Mouse (Mus musculus) heart, embryonic 16.5 days (tissue): ENCODE results near the gene Oaz1. TPM values are rescaled to one million over a fixed set of nuclear protein-coding genes. Genes with fewer than 3 reads are reported as not detected.

Experiments
- ATAC-seq: fragments of 200-750 bp; cut with Nextera tagmentation; replicated peaks from 2 replicates; pipeline ENCODE4 v1.8.0; 2017; ENCODE audit warnings: moderate number of reproducible peaks; ENCODE audit not compliant: insufficient read depth, low FRiP score; ENCODE audit errors: extremely low read depth
- H3K27ac ChIP-seq: fragments of 300-500 bp; sonication (generic); 2 replicates; pipeline ENCODE4 v1.5.1; 2014; ENCODE audit warnings: mild to moderate bottlenecking, low read length, control low read depth, moderate library complexity
- H3K27me3 ChIP-seq: fragments of 300-500 bp; sonication (generic); 2 replicates; pipeline ENCODE4 v1.6.1; 2014; ENCODE audit warnings: low read length, mixed read lengths; ENCODE audit not compliant: control insufficient read depth, insufficient read depth
- H3K36me3 ChIP-seq: fragments of 300-500 bp; sonication (generic); 2 replicates; pipeline ENCODE4 v1.6.1; 2014; ENCODE audit not compliant: control insufficient read depth, insufficient read depth
- H3K4me1 ChIP-seq: fragments of 300-500 bp; sonication (generic); 2 replicates; pipeline ENCODE4 v1.6.1; 2014; ENCODE audit warnings: low read length, mixed read lengths; ENCODE audit not compliant: control insufficient read depth, insufficient read depth
- H3K4me2 ChIP-seq: fragments of 300-500 bp; sonication (generic); 2 replicates; pipeline ENCODE4 v1.6.1; 2014; ENCODE audit warnings: low read depth, mild to moderate bottlenecking, control low read depth, low read length
- H3K4me3 ChIP-seq: fragments of 300-500 bp; sonication (generic); 2 replicates; pipeline ENCODE4 v1.5.1; 2014; ENCODE audit warnings: mild to moderate bottlenecking, control low read depth, low read length
- H3K9ac ChIP-seq: fragments of 300-500 bp; sonication (generic); 2 replicates; pipeline ENCODE4 v1.6.1; 2014; ENCODE audit warnings: low read length, control low read depth
- H3K9me3 ChIP-seq: fragments of 300-500 bp; sonication (generic); replicated peaks from 2 replicates; pipeline ENCODE4 v1.6.1; 2016; ENCODE audit warnings: low read length; ENCODE audit not compliant: control insufficient read depth
- WGBS: fragments of 180-500 bp; shearing (Covaris S2); extraction: QIAGEN DNeasy Blood & Tissue Kit; methylation state at CpG from one replicate; pipeline ENCODE4 v1.1.7; 2014; 5-methylcytosine and 5-hydroxymethylcytosine counted together
- polyA plus RNA-seq: library from polyadenylated mRNA; unstranded; fragments of >200 nt; fragmentation: Nextera tagmentation; extraction: Ambion mirVana; gene quantifications from 2 replicates; pipeline ENCODE4 v1.2.1, GENCODE M21; 2015

The Oaz1 gene
- polyA plus RNA-seq, 1 experiment from 2014 or later = 2,111 TPM

DNA sequence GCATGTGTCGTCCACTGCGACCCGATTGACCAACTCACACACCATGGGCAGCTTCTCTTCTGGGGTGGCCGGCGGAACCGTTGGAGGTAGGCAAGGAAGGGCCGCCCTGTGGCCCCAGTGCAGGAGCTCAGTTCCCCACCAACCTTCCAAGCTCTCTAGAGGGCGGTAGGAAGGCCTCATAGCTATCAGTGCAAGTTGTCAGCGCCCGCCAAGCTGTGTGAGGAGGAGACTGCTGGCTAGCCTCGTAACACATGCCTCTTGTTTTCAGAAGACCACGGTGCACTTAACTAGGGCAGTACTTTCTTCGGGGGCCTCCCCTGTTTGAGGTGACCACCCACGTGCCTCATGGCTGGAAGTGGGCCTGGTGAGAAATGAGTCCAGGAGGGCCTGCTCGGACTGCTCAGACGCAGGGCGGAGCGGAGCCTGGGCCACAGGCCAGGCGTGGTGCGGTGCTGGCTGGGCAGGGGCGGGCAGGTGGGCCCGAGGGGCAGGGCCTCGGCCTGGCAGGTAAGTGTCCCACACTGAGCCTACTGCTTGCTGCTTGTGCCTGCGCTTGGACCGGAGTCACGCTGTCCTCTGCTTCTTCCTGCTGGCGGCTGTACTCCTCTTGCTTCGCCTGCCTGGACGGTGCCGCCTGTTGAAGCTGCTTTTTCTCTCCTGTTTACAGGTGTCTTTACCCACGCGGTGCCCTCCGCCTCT, 34.8 kb upstream of the Oaz1 start:
- WGBS = 51% methylated on average over 33 of the region's 33 CpGs
- peak overlapping the region; percentile 29 for H3K4me2 ChIP-seq
- peak overlapping the region; percentile 80 for H3K27ac ChIP-seq
- ATAC-seq = peak; percentile 61
- peaks cover 71% of the 10 kb centered on the region for H3K36me3 ChIP-seq
- H3K9me3 ChIP-seq = no peaks in the 10 kb centered on the region
- no peak overlapping the region for H3K4me3 ChIP-seq
- peaks cover 22% of the 10 kb centered on the region for H3K4me1 ChIP-seq
- peak overlapping the region; percentile 17; the same call in 1 of the 2 replicates for H3K9ac ChIP-seq
- H3K27me3 ChIP-seq = no peaks in the 10 kb centered on the region

DNA sequence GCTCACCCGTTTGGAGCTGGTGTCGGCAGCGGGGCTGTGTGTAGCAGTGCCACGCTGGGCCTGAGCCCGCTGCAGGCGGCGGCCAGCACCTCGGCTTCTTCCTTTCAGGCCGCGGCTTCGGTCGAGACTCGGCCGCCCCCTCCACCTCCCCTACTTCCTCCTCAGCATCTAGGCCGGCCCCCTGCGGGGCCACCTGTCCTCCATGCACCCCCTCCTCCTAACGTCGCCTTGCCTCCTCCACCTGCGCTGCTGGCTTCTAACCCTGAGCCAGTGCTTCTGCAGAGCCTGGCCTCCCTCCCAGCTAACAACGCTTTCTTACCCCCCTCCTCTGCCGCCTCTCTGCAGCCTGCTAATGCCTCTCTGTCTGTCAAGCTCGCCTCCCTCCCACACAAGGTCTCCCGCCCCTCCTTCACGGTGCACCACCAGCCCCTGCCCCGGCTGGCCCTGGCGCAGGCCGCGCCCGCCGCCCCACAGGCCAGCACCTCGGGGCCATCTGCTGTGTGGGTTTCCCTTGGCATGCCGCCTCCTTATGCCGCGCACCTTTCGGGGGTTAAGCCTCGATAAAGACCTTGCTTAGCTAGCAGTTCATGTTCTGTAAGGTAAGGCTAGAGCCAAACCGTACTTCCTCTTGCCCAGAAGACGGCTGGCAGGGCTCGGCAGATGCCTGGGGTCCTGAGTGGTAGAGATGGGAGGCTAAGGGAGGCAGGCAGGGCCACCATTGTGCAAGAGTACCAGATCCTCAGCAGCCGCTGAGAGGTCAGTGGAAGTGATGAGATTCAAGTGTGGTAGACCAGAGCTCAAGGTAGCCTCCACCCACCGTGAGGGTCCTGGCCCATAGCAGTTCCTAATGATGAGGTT, 34.1 kb upstream of the Oaz1 start:
- peaks cover 28% of the 10 kb centered on the region for H3K4me1 ChIP-seq
- peak overlapping the region; percentile 80 for H3K27ac ChIP-seq
- WGBS = 64% methylated on average over 41 of the region's 41 CpGs
- no peaks in the 10 kb centered on the region for H3K27me3 ChIP-seq
- no peak overlapping the region for H3K4me3 ChIP-seq
- no peak for ATAC-seq
- peak overlapping the region; percentile 29 for H3K4me2 ChIP-seq
- H3K9me3 ChIP-seq = no peaks in the 10 kb centered on the region
- H3K36me3 ChIP-seq = peaks cover 71% of the 10 kb centered on the region
- H3K9ac ChIP-seq = peak overlapping the region; percentile 17; the same call in 1 of the 2 replicates

DNA sequence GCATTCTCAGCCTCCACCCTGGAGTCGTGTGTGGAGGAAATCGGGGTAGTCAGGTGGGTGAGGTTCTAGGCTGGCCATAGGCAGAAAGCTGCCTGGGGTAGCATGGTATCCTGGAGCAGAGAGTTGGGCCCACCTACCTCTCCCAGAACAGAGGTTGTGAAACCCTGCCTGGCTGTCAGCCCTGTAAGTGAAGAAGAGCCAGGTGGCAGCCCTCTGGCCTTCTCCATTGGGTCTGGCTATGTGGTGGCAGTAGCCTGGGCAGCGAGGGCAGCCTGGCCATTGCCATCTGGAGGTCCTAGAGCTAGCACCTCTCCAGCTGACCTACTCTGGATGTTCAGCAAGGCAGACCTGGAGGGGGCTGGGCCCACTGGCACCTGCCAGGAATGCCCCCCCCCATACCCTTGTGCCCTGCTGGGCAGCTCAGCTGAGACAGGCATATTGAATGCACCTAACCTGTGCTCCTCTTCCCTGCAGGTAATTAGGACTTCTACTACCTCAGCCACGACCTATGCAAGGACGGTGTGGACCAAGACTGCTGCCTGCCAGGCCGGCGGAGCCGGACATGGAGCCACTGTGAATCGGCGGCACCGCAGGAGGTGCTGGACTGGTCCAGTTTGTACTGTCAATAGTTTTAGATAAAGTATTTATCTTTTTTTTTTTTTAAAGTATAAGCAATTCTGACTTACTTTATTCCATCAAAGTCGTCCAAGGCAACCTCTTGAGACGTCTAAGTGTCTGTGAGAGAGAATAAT, 33.2 kb upstream of the Oaz1 start:
- peaks cover 28% of the 10 kb centered on the region for H3K4me1 ChIP-seq
- H3K9me3 ChIP-seq = no peaks in the 10 kb centered on the region
- ATAC-seq = no peak
- H3K4me2 ChIP-seq = no peak overlapping the region
- H3K36me3 ChIP-seq = peaks cover 65% of the 10 kb centered on the region
- no peak overlapping the region for H3K27ac ChIP-seq
- no peak overlapping the region for H3K4me3 ChIP-seq
- WGBS = 90% methylated on average over 13 of the region's 13 CpGs
- H3K27me3 ChIP-seq = no peaks in the 10 kb centered on the region
- no peak overlapping the region for H3K9ac ChIP-seq

DNA sequence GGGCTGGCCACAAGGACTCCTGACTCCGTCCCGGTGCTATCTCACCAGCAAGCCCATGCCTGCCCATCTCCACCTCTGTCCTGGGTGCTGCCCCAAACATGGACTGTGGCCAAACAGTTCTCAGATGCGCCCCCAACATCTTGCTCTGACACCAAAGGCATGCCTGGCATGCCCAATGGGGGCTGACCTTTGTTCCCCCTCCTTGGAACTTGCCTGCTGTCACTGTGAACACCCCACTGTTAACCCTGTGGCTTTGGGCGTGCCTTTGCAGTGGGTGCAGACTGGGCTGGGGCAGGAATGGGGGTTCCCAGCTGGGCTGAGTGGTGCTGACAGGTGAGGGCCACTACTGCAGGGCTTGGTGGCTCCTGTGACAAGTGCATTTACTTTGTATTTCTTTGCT, 32.7 kb upstream of the Oaz1 start:
- Histone ChIP-seq H3K4me2 (no peak overlapping the region), H3K27me3 (no peaks in the 10 kb centered on the region), H3K27ac (no peak overlapping the region), H3K9me3 (no peaks in the 10 kb centered on the region), H3K4me3 (no peak overlapping the region), H3K4me1 (peaks cover 28% of the 10 kb centered on the region), H3K36me3 (peaks cover 60% of the 10 kb centered on the region), H3K9ac (no peak overlapping the region)
- ATAC-seq = no peak
- 74% methylated on average over 4 of the region's 4 CpGs for WGBS

DNA sequence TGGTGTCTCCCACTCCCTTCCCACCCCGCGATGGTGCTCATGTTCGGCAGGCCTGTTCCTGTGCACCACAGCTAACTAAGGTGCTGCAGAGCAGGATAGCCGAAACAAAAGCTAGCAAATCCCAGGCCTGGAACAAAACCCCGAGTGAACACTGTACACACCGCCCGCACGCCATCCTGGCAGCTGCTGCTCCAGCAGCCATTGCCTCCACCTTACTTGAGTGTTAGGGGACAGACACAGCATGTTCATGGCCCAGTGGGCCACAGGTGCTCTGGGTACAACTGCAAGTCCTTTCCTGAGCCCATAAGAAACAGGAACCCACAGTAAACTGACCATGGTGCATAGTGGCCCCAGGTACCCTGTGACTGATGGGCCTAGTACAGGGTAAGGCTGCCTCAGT, 31.7 kb upstream of the Oaz1 start:
- H3K27me3 ChIP-seq = no peaks in the 10 kb centered on the region
- no peak for ATAC-seq
- H3K27ac ChIP-seq = no peak overlapping the region
- H3K4me3 ChIP-seq = no peak overlapping the region
- no peaks in the 10 kb centered on the region for H3K9me3 ChIP-seq
- peaks cover 32% of the 10 kb centered on the region for H3K4me1 ChIP-seq
- peaks cover 52% of the 10 kb centered on the region for H3K36me3 ChIP-seq
- no peak overlapping the region for H3K9ac ChIP-seq
- 87% methylated on average over 8 of the region's 8 CpGs for WGBS
- no peak overlapping the region for H3K4me2 ChIP-seq

DNA sequence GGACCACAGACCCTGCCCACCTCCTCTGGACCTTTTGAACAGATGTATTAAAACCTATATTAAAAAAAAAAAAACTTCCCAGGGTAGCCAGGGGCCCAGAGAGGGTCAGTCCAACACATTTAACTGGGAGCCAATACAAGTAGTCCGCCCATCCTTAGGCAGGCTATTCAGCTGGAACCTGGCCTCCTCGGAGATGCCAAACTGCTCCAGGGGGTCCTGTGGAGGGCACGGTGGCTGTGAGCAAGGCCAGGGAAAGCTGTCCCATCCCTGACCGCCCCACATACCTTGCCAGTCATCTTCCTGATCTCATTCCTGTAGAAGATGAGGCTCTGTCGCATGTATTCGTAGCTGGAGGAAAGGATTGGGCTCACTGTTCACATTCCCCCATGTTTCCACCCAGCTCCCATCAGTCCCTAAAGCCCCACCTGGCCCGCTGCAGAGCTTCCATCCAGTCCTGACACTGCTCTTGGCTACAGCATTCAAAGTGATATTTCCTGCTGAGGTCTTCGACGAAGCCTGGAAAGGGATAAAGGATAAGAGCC, 30.1 kb upstream of the Oaz1 start:
- no peak overlapping the region for H3K27ac ChIP-seq
- peak overlapping the region; percentile 86 for H3K4me2 ChIP-seq
- 78% methylated on average over 9 of the region's 9 CpGs for WGBS
- H3K36me3 ChIP-seq = peaks cover 44% of the 10 kb centered on the region
- peak overlapping the region; percentile 92; the same call in 1 of the 2 replicates for H3K9ac ChIP-seq
- no peaks in the 10 kb centered on the region for H3K27me3 ChIP-seq
- H3K4me3 ChIP-seq = no peak overlapping the region; the same call in 1 of the 2 replicates
- H3K4me1 ChIP-seq = peaks cover 29% of the 10 kb centered on the region
- H3K9me3 ChIP-seq = no peaks in the 10 kb centered on the region
- ATAC-seq = no peak

DNA sequence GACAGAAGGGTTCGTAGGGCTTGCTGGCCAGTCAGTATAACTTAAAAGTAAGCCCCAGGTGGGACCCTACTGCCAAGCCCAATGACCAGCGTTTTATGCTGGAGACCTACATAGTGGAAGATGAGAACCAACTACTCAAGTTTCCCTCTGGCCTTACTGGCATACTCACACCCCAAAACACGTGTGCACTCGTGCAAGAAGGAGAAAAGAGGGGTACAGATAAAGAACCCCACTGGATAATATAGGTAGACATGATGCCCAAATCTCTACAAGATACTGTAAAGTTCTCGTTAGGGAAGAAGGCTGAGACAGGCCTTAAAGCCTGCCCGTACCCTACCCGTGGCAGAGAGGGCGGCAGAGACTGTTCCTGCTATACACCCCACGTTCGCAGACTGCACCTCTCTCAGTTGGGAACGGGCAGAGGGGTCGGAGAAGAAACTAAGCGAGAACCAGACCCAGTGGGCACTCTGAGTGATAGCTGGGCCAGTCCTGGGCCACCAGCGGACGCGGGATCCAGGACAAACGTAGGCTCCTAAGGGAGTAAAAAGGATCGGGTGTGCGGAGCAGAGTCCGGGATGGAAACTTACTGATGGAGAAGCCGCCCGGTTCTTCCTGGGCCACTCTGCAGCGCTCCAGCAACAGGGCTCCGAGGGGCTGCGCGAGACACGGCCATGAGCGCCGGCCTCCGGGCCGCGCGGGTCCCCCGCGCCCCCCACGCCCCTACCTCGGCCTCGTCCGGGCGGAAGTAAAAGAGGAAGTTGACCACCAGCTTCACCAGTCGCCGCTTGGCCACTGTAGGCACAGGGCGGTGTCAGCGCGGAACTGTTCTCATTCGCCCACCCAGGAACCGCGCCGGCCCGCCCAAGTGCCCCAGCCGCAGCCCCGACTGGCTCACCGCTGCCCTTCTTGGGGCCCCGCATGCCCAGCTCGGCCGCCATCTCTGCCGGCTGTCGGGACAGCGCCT, 29.0 kb upstream of the Oaz1 start:
- WGBS = 2% methylated on average over 59 of the region's 59 CpGs
- H3K9ac ChIP-seq = peak overlapping the region; percentile 92
- H3K4me3 ChIP-seq = peak overlapping the region; percentile 82
- H3K36me3 ChIP-seq = peaks cover 48% of the 10 kb centered on the region
- H3K27ac ChIP-seq = peak overlapping the region; percentile 91
- H3K27me3 ChIP-seq = no peaks in the 10 kb centered on the region
- H3K4me1 ChIP-seq = peaks cover 18% of the 10 kb centered on the region
- peak overlapping the region; percentile 86 for H3K4me2 ChIP-seq
- ATAC-seq = peak; percentile 49
- no peaks in the 10 kb centered on the region for H3K9me3 ChIP-seq
